Mouse (Mus musculus) liver, embryonic 11.5 days (tissue): ENCODE measurements at regions not wholly inside any gene's neighbourhood (a gene's known extent, or its start where the extent isn't known, plus 50 kb on each side); places are given as distances from the start of the nearest gene placed in this dataset.

Source experiments
- ATAC-seq: fragments of 200-750 bp; cut with Nextera tagmentation; replicated peaks from 2 replicates; pipeline ENCODE4 v1.8.0; 2017; ENCODE audit warnings: moderate number of reproducible peaks, mild to moderate bottlenecking, moderate TSS enrichment, moderate library complexity; ENCODE audit not compliant: low FRiP score
- DNase-seq: peaks from one replicate; pipeline ENCODE4 v3.0.0-alpha.2; 2017; ENCODE audit warnings: low spot score
- H3K27ac ChIP-seq: fragments of 300-500 bp; sonication (generic); 2 replicates; pipeline ENCODE4 v1.5.1; 2014; ENCODE audit warnings: mild to moderate bottlenecking, low read depth, low read length, control low read depth
- H3K27me3 ChIP-seq: fragments of 300-500 bp; sonication (generic); replicated peaks from 2 replicates; pipeline ENCODE4 v1.6.1; 2014; ENCODE audit warnings: low read length, mixed read lengths; ENCODE audit not compliant: control insufficient read depth, insufficient read depth
- H3K36me3 ChIP-seq: fragments of 300-500 bp; sonication (generic); 2 replicates; pipeline ENCODE4 v1.6.1; 2014; ENCODE audit warnings: mild to moderate bottlenecking, low read length, moderate library complexity, mixed read lengths; ENCODE audit not compliant: control insufficient read depth, insufficient read depth
- H3K4me1 ChIP-seq: fragments of 300-500 bp; sonication (generic); replicated peaks from 2 replicates; pipeline ENCODE4 v1.6.1; 2014; ENCODE audit warnings: low read length, mixed read lengths; ENCODE audit not compliant: control insufficient read depth, insufficient read depth
- H3K4me2 ChIP-seq: fragments of 300-500 bp; sonication (generic); 2 replicates; pipeline ENCODE4 v1.6.1; 2014; ENCODE audit warnings: mild to moderate bottlenecking, control low read depth, moderate library complexity
- H3K4me3 ChIP-seq: fragments of 300-500 bp; sonication (generic); 2 replicates; pipeline ENCODE4 v1.5.1; 2014; ENCODE audit warnings: low read depth, low read length, control low read depth
- H3K9ac ChIP-seq: fragments of 300-500 bp; sonication (generic); 2 replicates; pipeline ENCODE4 v1.6.1; 2014; ENCODE audit warnings: low read depth, low read length, control low read depth
- H3K9me3 ChIP-seq: fragments of 300-500 bp; sonication (generic); 2 replicates; pipeline ENCODE4 v1.6.1; 2016; ENCODE audit warnings: low read length, inconsistent platforms, mixed read lengths; ENCODE audit not compliant: control insufficient read depth
- WGBS: fragments of 180-500 bp; shearing (Covaris S2); extraction: QIAGEN DNeasy Blood & Tissue Kit; methylation state at CpG from one replicate; pipeline ENCODE4 v1.1.7; 2014; 5-methylcytosine and 5-hydroxymethylcytosine counted together

- ATAC-seq (no peak), DNase-seq (no peak)
- Histone ChIP-seq H3K4me2 (no peak overlapping the region), H3K36me3 (no peaks in the 10 kb centered on the region), H3K9ac (no peak overlapping the region), H3K9me3 (no peaks in the 10 kb centered on the region), H3K27me3 (no peaks in the 10 kb centered on the region), H3K27ac (no peak overlapping the region), H3K4me1 (no peaks in the 10 kb centered on the region), H3K4me3 (no peak overlapping the region)
- 62% methylated on average over 3 of the region's 3 CpGs for WGBS
These were observed 387.9 kb upstream of the Cdh11 start for GRCm38 (mm10) chr8:103173313-103173712.

DNA sequence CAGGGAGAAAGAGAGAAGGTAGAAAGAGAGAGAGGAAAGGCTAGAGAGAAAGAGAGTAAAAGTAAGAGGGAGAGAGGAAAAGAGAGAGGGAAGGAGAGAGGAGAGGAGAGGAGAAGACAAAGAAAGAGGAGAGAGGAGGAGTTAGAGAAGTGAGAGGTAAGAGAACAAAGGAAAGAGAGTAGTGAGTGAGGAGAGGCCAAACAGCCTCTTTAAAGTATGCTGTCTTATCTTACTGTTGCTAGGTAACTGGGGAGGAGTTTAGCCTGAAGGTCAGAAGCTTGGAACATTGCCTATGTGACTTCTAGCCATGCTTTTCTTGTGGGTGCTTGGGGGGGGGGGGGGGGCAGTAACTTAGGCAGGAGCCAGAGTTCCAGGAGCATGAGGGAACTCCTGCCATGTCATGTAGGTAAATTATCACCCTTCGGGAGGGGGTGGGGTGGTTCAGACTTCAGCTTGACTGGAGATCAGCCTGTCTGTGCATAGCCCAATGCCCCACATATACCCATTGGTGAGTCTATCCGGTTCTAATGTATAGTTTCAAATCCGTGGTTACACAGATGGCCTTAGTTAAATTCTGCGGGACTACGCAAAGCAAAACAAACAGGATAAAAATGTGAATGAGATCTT is 388.5 kb upstream of the Cdh11 start:
- Histone ChIP-seq H3K9ac (no peak overlapping the region), H3K27ac (no peak overlapping the region), H3K4me1 (no peaks in the 10 kb centered on the region), H3K9me3 (no peaks in the 10 kb centered on the region), H3K4me2 (no peak overlapping the region), H3K27me3 (no peaks in the 10 kb centered on the region), H3K4me3 (no peak overlapping the region), H3K36me3 (no peaks in the 10 kb centered on the region)
- DNase-seq (no peak), ATAC-seq (no peak)
- WGBS, result 64% methylated on average over 5 of the region's 5 CpGs

- no peak for DNase-seq
- no peak overlapping the region for H3K4me3 ChIP-seq
- ATAC-seq, result no peak
These were observed 395.2 kb upstream of the Cdh11 start for GRCm38 (mm10) chr8:103180661-103181060.

DNA sequence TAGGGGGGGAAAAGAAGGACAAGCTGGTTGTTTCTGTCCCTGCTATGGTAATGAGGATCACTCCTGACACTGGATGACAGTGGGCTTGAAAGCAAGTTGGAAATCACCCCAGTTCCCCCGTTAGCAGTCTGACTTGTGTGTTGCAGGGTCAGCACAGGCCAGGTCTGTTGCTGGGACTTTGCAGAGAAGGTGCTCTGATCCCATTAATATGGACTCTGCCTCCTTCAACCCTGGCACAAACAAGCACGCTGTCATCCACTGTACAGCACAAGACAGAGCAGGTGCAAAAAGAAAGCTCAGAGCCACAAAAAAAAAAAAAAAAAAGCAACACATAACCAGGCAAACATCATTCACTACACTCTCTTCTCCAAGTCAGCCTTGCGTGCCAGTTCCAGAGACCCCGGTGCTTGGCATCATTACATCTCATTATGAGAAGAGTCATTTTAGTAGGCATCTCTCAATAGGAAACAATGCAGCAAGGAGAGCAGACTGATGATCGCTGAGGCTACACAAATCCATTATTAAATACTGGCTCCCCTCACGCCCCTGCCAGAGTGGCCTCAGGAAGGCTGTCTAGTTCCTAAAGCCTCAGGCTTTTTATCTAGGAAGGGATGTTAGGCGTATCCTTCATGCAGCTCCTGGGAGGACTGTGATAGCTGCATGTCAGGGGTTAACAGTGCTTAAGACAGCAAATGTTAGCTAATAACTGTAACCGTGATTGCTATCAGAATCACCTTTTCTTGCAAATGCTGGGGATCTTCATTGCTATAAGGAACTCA is 403.5 kb upstream of the Cdh11 start:
- Histone ChIP-seq H3K9me3 (no peaks in the 10 kb centered on the region), H3K4me1 (no peaks in the 10 kb centered on the region), H3K27me3 (no peaks in the 10 kb centered on the region), H3K27ac (no peak overlapping the region), H3K9ac (no peak overlapping the region), H3K36me3 (no peaks in the 10 kb centered on the region), H3K4me2 (no peak overlapping the region), H3K4me3 (no peak overlapping the region)
- ATAC-seq, result no peak
- no peak for DNase-seq
- WGBS, result 70% methylated on average over 8 of the region's 8 CpGs

More at GRCm38 (mm10) chr8:103180661-103181060, 395.2 kb upstream of the Cdh11 start:
- no peak overlapping the region for H3K27ac ChIP-seq
- H3K9ac ChIP-seq, result no peak overlapping the region
- H3K9me3 ChIP-seq, result no peaks in the 10 kb centered on the region
- H3K27me3 ChIP-seq, result no peaks in the 10 kb centered on the region
- no peaks in the 10 kb centered on the region for H3K36me3 ChIP-seq
- no peaks in the 10 kb centered on the region for H3K4me1 ChIP-seq
- no peak overlapping the region for H3K4me2 ChIP-seq

DNA sequence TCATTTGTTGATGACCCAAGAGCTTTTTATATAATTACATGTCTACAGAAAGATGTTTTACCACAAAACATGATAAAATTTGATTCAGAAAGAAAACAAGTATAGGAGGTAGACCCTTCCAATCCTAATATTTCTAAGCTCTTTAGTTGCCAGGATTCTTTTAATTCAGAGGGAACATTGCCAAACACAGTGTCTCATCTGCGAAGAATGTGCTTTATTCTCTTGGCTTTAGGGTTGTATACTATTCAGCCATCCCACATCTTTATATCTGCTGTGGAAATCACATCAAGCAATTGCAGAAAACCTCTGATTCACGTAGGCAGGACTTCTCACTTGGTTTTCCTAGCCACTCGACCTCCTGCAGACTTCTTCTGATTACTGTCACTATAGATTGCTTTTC is 412.8 kb upstream of the Cdh11 start:
- no peaks in the 10 kb centered on the region for H3K4me1 ChIP-seq
- WGBS, result 62% methylated on average over 3 of the region's 3 CpGs

GRCm38 (mm10) chr8:103199696-103200615 is 414.5 kb upstream of the Cdh11 start:
- DNase-seq, result no peak
- no peaks in the 10 kb centered on the region for H3K36me3 ChIP-seq

More for the DNA sequence above, 412.8 kb upstream of the Cdh11 start:
- Histone ChIP-seq H3K4me2 (no peak overlapping the region), H3K27ac (no peak overlapping the region), H3K36me3 (no peaks in the 10 kb centered on the region), H3K27me3 (no peaks in the 10 kb centered on the region), H3K9ac (no peak overlapping the region), H3K4me3 (no peak overlapping the region), H3K9me3 (no peaks in the 10 kb centered on the region)
- ATAC-seq, result no peak
- DNase-seq, result no peak

DNA sequence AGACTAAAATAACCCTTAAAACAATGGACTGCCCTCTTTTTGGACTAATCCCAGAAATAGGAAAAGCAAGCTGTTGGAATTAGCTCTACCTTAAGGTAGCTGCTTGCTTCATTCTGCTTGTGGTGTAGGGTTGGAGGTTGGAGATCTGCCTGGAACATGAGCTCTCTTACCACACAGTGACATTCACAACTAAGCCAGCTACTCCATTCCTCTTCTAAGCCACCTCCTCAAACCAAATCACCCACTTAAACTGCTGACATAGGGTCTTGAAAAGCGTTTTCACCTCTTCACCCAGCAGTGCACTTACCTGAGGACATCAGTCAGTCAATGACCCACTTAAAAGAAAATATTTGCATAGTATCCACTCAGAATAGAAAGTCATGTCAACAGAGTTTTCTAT is 418.3 kb upstream of the Cdh11 start:
- WGBS, result 66% methylated on average over 1 of the region's 1 CpGs
- ATAC-seq, result no peak
- no peaks in the 10 kb centered on the region for H3K4me1 ChIP-seq
- H3K36me3 ChIP-seq, result no peaks in the 10 kb centered on the region
- no peak overlapping the region for H3K4me2 ChIP-seq
- H3K4me3 ChIP-seq, result no peak overlapping the region
- H3K27ac ChIP-seq, result no peak overlapping the region
- no peaks in the 10 kb centered on the region for H3K9me3 ChIP-seq
- H3K27me3 ChIP-seq, result no peaks in the 10 kb centered on the region
- H3K9ac ChIP-seq, result no peak overlapping the region
- no peak for DNase-seq

More at GRCm38 (mm10) chr8:103199696-103200615, 414.5 kb upstream of the Cdh11 start:
- H3K9ac ChIP-seq, result no peak overlapping the region
- no peaks in the 10 kb centered on the region for H3K27me3 ChIP-seq
- H3K4me1 ChIP-seq, result no peaks in the 10 kb centered on the region
- H3K9me3 ChIP-seq, result no peaks in the 10 kb centered on the region
- no peak overlapping the region for H3K4me3 ChIP-seq
- ATAC-seq, result no peak
- WGBS, result 64% methylated on average over 11 of the region's 11 CpGs
- no peak overlapping the region for H3K27ac ChIP-seq
- H3K4me2 ChIP-seq, result no peak overlapping the region

- Histone ChIP-seq H3K27me3 (no peaks in the 10 kb centered on the region), H3K4me2 (no peak overlapping the region), H3K27ac (no peak overlapping the region), H3K9me3 (no peaks in the 10 kb centered on the region), H3K4me1 (no peaks in the 10 kb centered on the region), H3K4me3 (no peak overlapping the region), H3K36me3 (no peaks in the 10 kb centered on the region), H3K9ac (no peak overlapping the region)
- WGBS, result 64% methylated on average over 2 of the region's 2 CpGs
- ATAC-seq (no peak), DNase-seq (no peak)
These were observed 429.2 kb upstream of the Cdh11 start for GRCm38 (mm10) chr8:103214606-103215005.
